Mouse (Mus musculus): ENCODE data around the gene Pxylp1. TPM values are rescaled to one million over a fixed set of nuclear protein-coding genes. Genes with fewer than 3 reads are reported as not detected.
A peak's percentile ranks its signal among the peaks of the same experiment; 100 is the strongest.

The Pxylp1 gene
- polyA plus RNA-seq, 1 experiment = 7.5 TPM

- TF ChIP-seq USF1 (IDR thresholded peaks at IDR 0.05; ENCODE audit: low read depth) (peak; percentile 74), MYOG (IDR thresholded peaks at IDR 0.05; ENCODE audit: control insufficient read depth, extremely low read depth, insufficient read length) (no peak)
- H3ac ChIP-seq (ENCODE audit: control insufficient read depth, insufficient read length, low read depth) = no peak overlapping the region
- H3K4me3 ChIP-seq (ENCODE audit: insufficient read depth, poor library complexity, severe bottlenecking) = no peak overlapping the region
- no peaks in the 10 kb centered on the region for H3K79me3 ChIP-seq (ENCODE audit: low read depth)
- H3K79me2 ChIP-seq (ENCODE audit: control insufficient read depth, insufficient read depth) = no peaks in the 10 kb centered on the region
- H3K27me3 ChIP-seq (ENCODE audit: control insufficient read depth, insufficient read depth, insufficient read length) = no peaks in the 10 kb centered on the region
- H3K36me3 ChIP-seq (ENCODE audit: control insufficient read depth, insufficient read depth) = no peaks in the 10 kb centered on the region
These were observed 28.9 kb downstream of the Pxylp1 start for GRCm38 (mm10) chr9:96863539-96863938.

- H3K79me3 ChIP-seq (ENCODE audit: low read depth) = no peaks in the 10 kb centered on the region
These were observed 29.6 kb downstream of the Pxylp1 start for GRCm38 (mm10) chr9:96862836-96863235.

DNA sequence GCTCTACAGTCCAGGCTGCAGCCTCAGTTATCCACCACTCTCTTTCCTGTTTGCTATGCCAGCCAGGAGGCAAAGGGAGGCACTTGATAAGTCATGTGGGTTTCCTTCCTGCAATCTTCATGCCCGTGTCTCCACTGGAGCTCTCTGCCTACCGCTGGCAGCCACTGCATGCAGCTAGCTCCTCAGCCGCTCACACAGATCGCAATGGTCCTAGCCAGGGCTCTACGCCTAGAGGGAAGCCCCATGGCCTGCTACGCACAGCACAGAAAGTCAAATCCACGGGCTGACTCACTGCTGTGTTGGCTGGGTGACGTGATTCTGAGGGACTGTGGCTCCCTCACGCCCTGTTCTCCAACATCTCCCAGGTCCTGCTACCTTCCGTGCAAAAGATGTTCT, 31.4 kb downstream of the Pxylp1 start:
- H3K4me3 ChIP-seq (ENCODE audit: insufficient read depth, poor library complexity, severe bottlenecking) = no peak overlapping the region
- no peaks in the 10 kb centered on the region for H3K27me3 ChIP-seq (ENCODE audit: control insufficient read depth, insufficient read depth, insufficient read length)
- no peaks in the 10 kb centered on the region for H3K36me3 ChIP-seq (ENCODE audit: control insufficient read depth, insufficient read depth)
- TF ChIP-seq USF1 (IDR thresholded peaks at IDR 0.05; ENCODE audit: low read depth) (no peak), CTCF (IDR thresholded peaks at IDR 0.05; ENCODE audit: control insufficient read depth, insufficient read depth, insufficient read length) (no peak), MYOG (IDR thresholded peaks at IDR 0.05; ENCODE audit: control insufficient read depth, extremely low read depth, insufficient read length) (no peak), MYOD1 (IDR thresholded peaks at IDR 0.05; ENCODE audit: control insufficient read depth, insufficient read length, low read depth) (no peak), CEBPB (IDR thresholded peaks at IDR 0.05; ENCODE audit: low read depth) (no peak), MAX (IDR thresholded peaks at IDR 0.05) (no peak), FOSL1 (IDR thresholded peaks at IDR 0.05; ENCODE audit: insufficient read depth, low read length, poor library complexity, severe bottlenecking) (no peak)
- H3K79me2 ChIP-seq (ENCODE audit: control insufficient read depth, insufficient read depth) = no peaks in the 10 kb centered on the region
- H3K79me3 ChIP-seq (ENCODE audit: low read depth) = no peaks in the 10 kb centered on the region
- H3ac ChIP-seq (ENCODE audit: control insufficient read depth, insufficient read length, low read depth) = no peak overlapping the region

More at GRCm38 (mm10) chr9:96862836-96863235, 29.6 kb downstream of the Pxylp1 start:
- Histone ChIP-seq H3K4me3 (ENCODE audit: insufficient read depth, poor library complexity, severe bottlenecking) (no peak overlapping the region), H3K36me3 (ENCODE audit: control insufficient read depth, insufficient read depth) (no peaks in the 10 kb centered on the region), H3K27me3 (ENCODE audit: control insufficient read depth, insufficient read depth, insufficient read length) (no peaks in the 10 kb centered on the region), H3K79me2 (ENCODE audit: control insufficient read depth, insufficient read depth) (no peaks in the 10 kb centered on the region), H3ac (ENCODE audit: control insufficient read depth, insufficient read length, low read depth) (no peak overlapping the region)
- TF ChIP-seq CEBPB (IDR thresholded peaks at IDR 0.05; ENCODE audit: low read depth) (peak; percentile 80), CTCF (IDR thresholded peaks at IDR 0.05; ENCODE audit: control insufficient read depth, insufficient read depth, insufficient read length) (no peak), USF1 (IDR thresholded peaks at IDR 0.05; ENCODE audit: low read depth) (peak; percentile 76), FOSL1 (IDR thresholded peaks at IDR 0.05; ENCODE audit: insufficient read depth, low read length, poor library complexity, severe bottlenecking) (peak; percentile 38)

DNA sequence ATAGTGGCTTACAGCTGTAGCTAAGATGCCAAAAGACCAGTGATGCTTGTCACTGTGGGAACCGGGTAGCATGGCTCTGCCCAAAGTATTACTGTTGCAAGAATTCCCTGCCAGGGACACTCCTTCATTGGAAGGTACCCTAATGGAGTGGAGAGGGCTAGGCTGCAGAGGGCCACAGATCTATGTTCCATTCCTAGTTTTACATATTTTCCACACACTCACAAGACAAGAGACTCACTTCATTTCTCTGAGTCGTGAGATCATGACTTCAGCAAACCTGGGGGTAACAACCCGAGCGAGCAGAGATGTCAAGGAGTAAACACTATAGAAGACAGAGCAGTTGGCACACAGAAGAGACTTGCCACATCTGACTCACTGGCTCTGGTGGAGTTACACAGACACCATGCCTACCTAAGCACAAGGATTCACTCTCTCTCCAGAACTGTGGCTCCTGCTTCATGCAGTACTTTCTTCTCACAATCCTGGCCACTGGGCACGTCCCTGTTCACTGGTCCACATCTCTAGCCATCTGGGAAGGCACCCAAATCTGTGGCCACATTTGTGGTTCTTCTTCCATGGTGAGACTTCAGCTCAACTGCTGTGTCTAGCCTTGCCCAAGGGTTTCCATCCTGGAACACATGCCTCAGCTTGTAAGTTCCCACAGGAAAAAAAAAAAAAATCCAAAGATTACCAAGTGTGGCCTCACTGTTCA, 31.9 kb downstream of the Pxylp1 start:
- Histone ChIP-seq H3ac (ENCODE audit: control insufficient read depth, insufficient read length, low read depth) (no peak overlapping the region), H3K79me3 (ENCODE audit: low read depth) (no peaks in the 10 kb centered on the region), H3K4me3 (ENCODE audit: insufficient read depth, poor library complexity, severe bottlenecking) (no peak overlapping the region)

DNA sequence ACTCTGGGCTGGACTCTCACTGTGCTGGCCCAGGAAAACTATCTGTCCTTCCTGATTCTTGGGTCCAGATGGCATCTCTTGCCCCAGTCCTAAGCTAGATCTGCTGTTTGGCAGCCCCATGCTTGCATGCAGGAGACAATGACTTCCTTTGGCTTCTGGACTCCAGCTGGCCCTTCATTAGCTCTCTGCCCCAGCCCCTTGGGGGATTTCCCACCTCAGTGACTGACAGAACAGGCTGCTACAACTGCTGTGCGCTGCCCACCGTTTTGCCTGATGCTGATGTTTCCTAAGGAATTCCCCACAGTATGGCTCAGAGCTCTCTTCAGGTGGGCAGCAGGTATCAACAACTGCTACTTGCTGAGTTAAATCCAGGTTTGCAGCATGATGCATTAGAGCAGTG, 33.4 kb downstream of the Pxylp1 start:
- Histone ChIP-seq H3K79me2 (ENCODE audit: control insufficient read depth, insufficient read depth) (no peaks in the 10 kb centered on the region), H3K36me3 (ENCODE audit: control insufficient read depth, insufficient read depth) (no peaks in the 10 kb centered on the region), H3ac (ENCODE audit: control insufficient read depth, insufficient read length, low read depth) (no peak overlapping the region), H3K27me3 (ENCODE audit: control insufficient read depth, insufficient read depth, insufficient read length) (no peaks in the 10 kb centered on the region), H3K79me3 (ENCODE audit: low read depth) (no peaks in the 10 kb centered on the region), H3K4me3 (ENCODE audit: insufficient read depth, poor library complexity, severe bottlenecking) (no peak overlapping the region)
- TF ChIP-seq MYOD1 (IDR thresholded peaks at IDR 0.05; ENCODE audit: control insufficient read depth, insufficient read length, low read depth) (no peak), CEBPB (IDR thresholded peaks at IDR 0.05; ENCODE audit: low read depth) (no peak), MAX (IDR thresholded peaks at IDR 0.05) (no peak), MYOG (IDR thresholded peaks at IDR 0.05; ENCODE audit: control insufficient read depth, extremely low read depth, insufficient read length) (no peak), USF1 (IDR thresholded peaks at IDR 0.05; ENCODE audit: low read depth) (no peak), CTCF (IDR thresholded peaks at IDR 0.05; ENCODE audit: control insufficient read depth, insufficient read depth, insufficient read length) (no peak), FOSL1 (IDR thresholded peaks at IDR 0.05; ENCODE audit: insufficient read depth, low read length, poor library complexity, severe bottlenecking) (no peak)

More for the DNA sequence above, 31.9 kb downstream of the Pxylp1 start:
- no peaks in the 10 kb centered on the region for H3K27me3 ChIP-seq (ENCODE audit: control insufficient read depth, insufficient read depth, insufficient read length)
- no peaks in the 10 kb centered on the region for H3K36me3 ChIP-seq (ENCODE audit: control insufficient read depth, insufficient read depth)
- TF ChIP-seq FOSL1 (IDR thresholded peaks at IDR 0.05; ENCODE audit: insufficient read depth, low read length, poor library complexity, severe bottlenecking) (no peak), MYOD1 (IDR thresholded peaks at IDR 0.05; ENCODE audit: control insufficient read depth, insufficient read length, low read depth) (no peak), CTCF (IDR thresholded peaks at IDR 0.05; ENCODE audit: control insufficient read depth, insufficient read depth, insufficient read length) (no peak), MAX (IDR thresholded peaks at IDR 0.05) (no peak), CEBPB (IDR thresholded peaks at IDR 0.05; ENCODE audit: low read depth) (no peak), USF1 (IDR thresholded peaks at IDR 0.05; ENCODE audit: low read depth) (no peak), MYOG (IDR thresholded peaks at IDR 0.05; ENCODE audit: control insufficient read depth, extremely low read depth, insufficient read length) (no peak)
- no peaks in the 10 kb centered on the region for H3K79me2 ChIP-seq (ENCODE audit: control insufficient read depth, insufficient read depth)

DNA sequence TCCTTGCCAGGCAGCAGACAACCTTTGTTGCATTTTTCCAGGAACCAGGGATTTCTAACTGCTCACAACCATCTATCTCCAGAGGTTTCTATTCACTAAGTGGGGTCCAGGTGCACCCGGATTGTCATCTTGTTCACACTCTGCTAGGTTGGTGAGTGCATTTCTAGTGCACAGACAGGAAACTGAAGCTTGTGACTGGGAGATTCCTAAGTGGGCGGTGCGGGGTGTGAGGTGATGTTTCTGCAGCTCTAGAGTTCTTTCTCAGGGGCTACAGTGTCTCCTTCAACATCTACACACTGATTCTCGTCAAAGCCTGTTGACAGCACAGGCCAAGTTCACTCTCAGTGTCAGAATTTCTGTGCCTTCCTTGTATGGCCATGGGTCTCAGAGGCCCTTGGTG, 34.6 kb downstream of the Pxylp1 start:
- no peaks in the 10 kb centered on the region for H3K27me3 ChIP-seq (ENCODE audit: control insufficient read depth, insufficient read depth, insufficient read length)
- H3K4me3 ChIP-seq (ENCODE audit: insufficient read depth, poor library complexity, severe bottlenecking) = no peak overlapping the region
- no peaks in the 10 kb centered on the region for H3K79me3 ChIP-seq (ENCODE audit: low read depth)
- TF ChIP-seq MAX (IDR thresholded peaks at IDR 0.05) (no peak), CTCF (IDR thresholded peaks at IDR 0.05; ENCODE audit: control insufficient read depth, insufficient read depth, insufficient read length) (no peak), MYOG (IDR thresholded peaks at IDR 0.05; ENCODE audit: control insufficient read depth, extremely low read depth, insufficient read length) (no peak)
- H3K36me3 ChIP-seq (ENCODE audit: control insufficient read depth, insufficient read depth) = no peaks in the 10 kb centered on the region
- H3ac ChIP-seq (ENCODE audit: control insufficient read depth, insufficient read length, low read depth) = no peak overlapping the region
- H3K79me2 ChIP-seq (ENCODE audit: control insufficient read depth, insufficient read depth) = no peaks in the 10 kb centered on the region

Measured in C2C12 (cell line).